Mouse (Mus musculus) liver, embryonic 13.5 days (tissue): ENCODE measurements around the gene Adora3. TPM values are rescaled to one million over a fixed set of nuclear protein-coding genes. Genes with fewer than 3 reads are reported as not detected.

Source experiments
- ATAC-seq: fragments of 200-750 bp; cut with Nextera tagmentation; 2 replicates; pipeline ENCODE4 v1.8.0; 2017; ENCODE audit warnings: low read depth, mild to moderate bottlenecking, moderate number of reproducible peaks, moderate library complexity
- DNase-seq: peaks from one replicate; pipeline ENCODE4 v3.0.0; 2022
- H3K27ac ChIP-seq: fragments of 300-500 bp; sonication (generic); 2 replicates; pipeline ENCODE4 v1.5.1; 2015; ENCODE audit warnings: moderate library complexity, mild to moderate bottlenecking, inconsistent platforms
- H3K27me3 ChIP-seq: fragments of 300-500 bp; sonication (generic); 2 replicates; pipeline ENCODE4 v1.6.1; 2015; ENCODE audit warnings: mild to moderate bottlenecking, inconsistent platforms
- H3K36me3 ChIP-seq: fragments of 300-500 bp; sonication (generic); 2 replicates; pipeline ENCODE4 v1.6.1; 2015; ENCODE audit warnings: mild to moderate bottlenecking, inconsistent platforms
- H3K4me1 ChIP-seq: fragments of 300-500 bp; sonication (generic); replicated peaks from 2 replicates; pipeline ENCODE4 v1.6.1; 2015; ENCODE audit warnings: inconsistent platforms
- H3K4me2 ChIP-seq: fragments of 300-500 bp; sonication (generic); 2 replicates; pipeline ENCODE4 v1.6.1; 2015; ENCODE audit warnings: inconsistent platforms, mild to moderate bottlenecking, moderate library complexity
- H3K4me3 ChIP-seq: fragments of 300-500 bp; sonication (generic); replicated peaks from 2 replicates; pipeline ENCODE4 v1.5.1; 2015; ENCODE audit warnings: mild to moderate bottlenecking, inconsistent platforms
- H3K9ac ChIP-seq: fragments of 300-500 bp; sonication (generic); 2 replicates; pipeline ENCODE4 v1.6.1; 2015; ENCODE audit warnings: mild to moderate bottlenecking, inconsistent platforms
- H3K9me3 ChIP-seq: fragments of 300-500 bp; sonication (generic); replicated peaks from 2 replicates; pipeline ENCODE4 v1.6.1; 2016; ENCODE audit warnings: inconsistent platforms
- WGBS: fragments of 180-500 bp; shearing (Covaris S2); methylation state at CpG from one replicate; pipeline ENCODE4 v1.1.7; 2015; ENCODE audit not compliant: insufficient replicate concordance; 5-methylcytosine and 5-hydroxymethylcytosine counted together
- polyA plus RNA-seq: library from polyadenylated mRNA; unstranded; fragments of >200 nt; fragmentation: Nextera tagmentation; extraction: Ambion mirVana; gene quantifications from 2 replicates; pipeline ENCODE4 v1.2.1, GENCODE M21; 2015

Gene Adora3
- 0.44 and 0.51 TPM in 2 replicates for polyA plus RNA-seq

- 80% methylated on average over 3 of the region's 3 CpGs for WGBS
- no peaks in the 10 kb centered on the region for H3K9me3 ChIP-seq
- no peaks in the 10 kb centered on the region; the same call in none of the 2 replicates for H3K27me3 ChIP-seq
- H3K27ac ChIP-seq = no peak within 1 kb of the TSS
- no peak for DNase-seq
- H3K4me2 ChIP-seq = no peak within 1 kb of the TSS
- no peak within 1 kb of the TSS for H3K9ac ChIP-seq
- no peaks in the 10 kb centered on the region for H3K36me3 ChIP-seq
- no peak within 1 kb of the TSS for H3K4me3 ChIP-seq
- H3K4me1 ChIP-seq = peaks cover 10% of the 10 kb centered on the region
- ATAC-seq = no peak
These were observed at the start of gene Adora3, which contains the start of gene Tmigd3 for GRCm38 (mm10) chr3:105870558-105870957. Adora3 (plus strand) TSS chr3:105870858. Tmigd3 (plus strand) TSS chr3:105870903.

GRCm38 (mm10) chr3:105821504-105821903, 49.2 kb upstream of the Adora3 start:
- H3K9me3 ChIP-seq = no peaks in the 10 kb centered on the region
- WGBS = 78% methylated on average over 3 of the region's 3 CpGs

GRCm38 (mm10) chr3:105823609-105824008, 47.0 kb upstream of the Adora3 start:
- Histone ChIP-seq H3K27ac (no peak overlapping the region), H3K4me2 (no peak overlapping the region), H3K4me1 (peaks cover 26% of the 10 kb centered on the region), H3K36me3 (no peaks in the 10 kb centered on the region), H3K4me3 (no peak overlapping the region), H3K9ac (no peak overlapping the region), H3K27me3 (no peaks in the 10 kb centered on the region), H3K9me3 (no peaks in the 10 kb centered on the region)
- DNase-seq (no peak), ATAC-seq (no peak)

More at GRCm38 (mm10) chr3:105821504-105821903, 49.2 kb upstream of the Adora3 start:
- ATAC-seq (no peak), DNase-seq (no peak)
- H3K4me3 ChIP-seq = no peak overlapping the region
- H3K27ac ChIP-seq = no peak overlapping the region
- no peak overlapping the region for H3K9ac ChIP-seq
- peaks cover 37% of the 10 kb centered on the region for H3K4me1 ChIP-seq
- no peak overlapping the region for H3K4me2 ChIP-seq
- no peaks in the 10 kb centered on the region for H3K36me3 ChIP-seq
- H3K27me3 ChIP-seq = no peaks in the 10 kb centered on the region

- Histone ChIP-seq H3K4me1 (peaks cover 22% of the 10 kb centered on the region), H3K4me3 (no peak overlapping the region), H3K27ac (no peak overlapping the region), H3K27me3 (no peaks in the 10 kb centered on the region), H3K4me2 (no peak overlapping the region), H3K9me3 (no peaks in the 10 kb centered on the region), H3K36me3 (no peaks in the 10 kb centered on the region), H3K9ac (no peak overlapping the region)
- DNase-seq (no peak), ATAC-seq (no peak)
- WGBS = 25% methylated on average over 5 of the region's 5 CpGs
These were observed 46.6 kb upstream of the Adora3 start for GRCm38 (mm10) chr3:105824103-105824502.

GRCm38 (mm10) chr3:105824704-105825103, 46.0 kb upstream of the Adora3 start:
- DNase-seq = no peak
- H3K9me3 ChIP-seq = no peaks in the 10 kb centered on the region
- no peak overlapping the region for H3K27ac ChIP-seq
- peaks cover 22% of the 10 kb centered on the region for H3K4me1 ChIP-seq
- no peak for ATAC-seq
- no peak overlapping the region for H3K4me2 ChIP-seq
- H3K4me3 ChIP-seq = no peak overlapping the region
- no peaks in the 10 kb centered on the region for H3K27me3 ChIP-seq
- H3K9ac ChIP-seq = no peak overlapping the region
- no peaks in the 10 kb centered on the region for H3K36me3 ChIP-seq
- WGBS = 46% methylated on average over 2 of the region's 2 CpGs

- Histone ChIP-seq H3K4me2 (no peak overlapping the region), H3K9ac (no peak overlapping the region), H3K27me3 (no peaks in the 10 kb centered on the region), H3K27ac (no peak overlapping the region), H3K4me1 (peaks cover 22% of the 10 kb centered on the region), H3K9me3 (no peaks in the 10 kb centered on the region), H3K36me3 (no peaks in the 10 kb centered on the region), H3K4me3 (no peak overlapping the region)
- DNase-seq = no peak
- peak; percentile 43; the same call in 1 of the 2 replicates for ATAC-seq
- 33% methylated on average over 7 of the region's 7 CpGs for WGBS
These were observed 45.0 kb upstream of the Adora3 start for GRCm38 (mm10) chr3:105825501-105826161.

- H3K4me3 ChIP-seq = no peak overlapping the region
- H3K4me2 ChIP-seq = no peak overlapping the region
- no peak overlapping the region for H3K9ac ChIP-seq
- WGBS = 88% methylated on average over 3 of the region's 3 CpGs
- peaks cover 14% of the 10 kb centered on the region for H3K4me1 ChIP-seq
- H3K36me3 ChIP-seq = no peaks in the 10 kb centered on the region
- DNase-seq = no peak
- no peak for ATAC-seq
- H3K9me3 ChIP-seq = no peaks in the 10 kb centered on the region
- H3K27ac ChIP-seq = no peak overlapping the region
- no peaks in the 10 kb centered on the region for H3K27me3 ChIP-seq
These were observed 39.1 kb upstream of the Adora3 start for GRCm38 (mm10) chr3:105831584-105831983.

GRCm38 (mm10) chr3:105835875-105836274, 34.8 kb upstream of the Adora3 start:
- DNase-seq = no peak
- Histone ChIP-seq H3K4me3 (no peak overlapping the region), H3K4me1 (peaks cover 23% of the 10 kb centered on the region), H3K9me3 (no peaks in the 10 kb centered on the region), H3K9ac (no peak overlapping the region), H3K36me3 (no peaks in the 10 kb centered on the region), H3K27ac (no peak overlapping the region; the same call in 1 of the 2 replicates), H3K27me3 (no peaks in the 10 kb centered on the region), H3K4me2 (no peak overlapping the region)
- ATAC-seq = peak; percentile 74
- WGBS = 27% methylated on average over 3 of the region's 3 CpGs

- Histone ChIP-seq H3K4me2 (no peak overlapping the region), H3K27ac (no peak overlapping the region), H3K9me3 (no peaks in the 10 kb centered on the region), H3K4me1 (peaks cover 23% of the 10 kb centered on the region), H3K4me3 (no peak overlapping the region), H3K9ac (no peak overlapping the region), H3K27me3 (no peaks in the 10 kb centered on the region), H3K36me3 (no peaks in the 10 kb centered on the region)
- no peak for DNase-seq
- 26% methylated on average over 3 of the region's 3 CpGs for WGBS
- ATAC-seq = peak; percentile 59
These were observed 33.8 kb upstream of the Adora3 start for GRCm38 (mm10) chr3:105836883-105837282.

- Histone ChIP-seq H3K9me3 (no peaks in the 10 kb centered on the region), H3K27ac (no peak overlapping the region), H3K27me3 (peaks cover 4% of the 10 kb centered on the region), H3K9ac (no peak overlapping the region), H3K4me3 (no peak overlapping the region), H3K36me3 (no peaks in the 10 kb centered on the region), H3K4me1 (peaks cover 23% of the 10 kb centered on the region), H3K4me2 (no peak overlapping the region)
- DNase-seq (no peak), ATAC-seq (no peak)
- 64% methylated on average over 3 of the region's 3 CpGs for WGBS
These were observed 32.0 kb upstream of the Adora3 start for GRCm38 (mm10) chr3:105838655-105839054.

GRCm38 (mm10) chr3:105839836-105840235, 30.8 kb upstream of the Adora3 start:
- peaks cover 4% of the 10 kb centered on the region for H3K27me3 ChIP-seq

More at GRCm38 (mm10) chr3:105839836-105840235, 30.8 kb upstream of the Adora3 start:
- Histone ChIP-seq H3K27ac (no peak overlapping the region), H3K4me3 (no peak overlapping the region), H3K4me1 (peaks cover 23% of the 10 kb centered on the region), H3K9me3 (no peaks in the 10 kb centered on the region), H3K36me3 (no peaks in the 10 kb centered on the region), H3K9ac (no peak overlapping the region), H3K4me2 (no peak overlapping the region)
- no peak for ATAC-seq
- no peak for DNase-seq
- WGBS = 51% methylated on average over 4 of the region's 4 CpGs
